Mouse (Mus musculus): ENCODE data around the gene Tyk2.

GRCm38 (mm10) chr9:21134595-21135328, 3.7 kb upstream of the Tyk2 start:
- TF ChIP-seq ZNF384 (IDR thresholded peaks at IDR 0.05; ENCODE audit: low read depth, low read length) (no peak), CHD2 (IDR thresholded peaks at IDR 0.05; ENCODE audit: low read depth, low read length) (no peak)
